Mouse (Mus musculus): Measurements from ENCODE around the gene Zfp637. TPM values are rescaled to one million over a fixed set of nuclear protein-coding genes. Genes with fewer than 3 reads are reported as not detected.

The Zfp637 gene
- total and polyA plus RNA-seq, 2 experiments, result 14.1 to 16.4 TPM

DNA sequence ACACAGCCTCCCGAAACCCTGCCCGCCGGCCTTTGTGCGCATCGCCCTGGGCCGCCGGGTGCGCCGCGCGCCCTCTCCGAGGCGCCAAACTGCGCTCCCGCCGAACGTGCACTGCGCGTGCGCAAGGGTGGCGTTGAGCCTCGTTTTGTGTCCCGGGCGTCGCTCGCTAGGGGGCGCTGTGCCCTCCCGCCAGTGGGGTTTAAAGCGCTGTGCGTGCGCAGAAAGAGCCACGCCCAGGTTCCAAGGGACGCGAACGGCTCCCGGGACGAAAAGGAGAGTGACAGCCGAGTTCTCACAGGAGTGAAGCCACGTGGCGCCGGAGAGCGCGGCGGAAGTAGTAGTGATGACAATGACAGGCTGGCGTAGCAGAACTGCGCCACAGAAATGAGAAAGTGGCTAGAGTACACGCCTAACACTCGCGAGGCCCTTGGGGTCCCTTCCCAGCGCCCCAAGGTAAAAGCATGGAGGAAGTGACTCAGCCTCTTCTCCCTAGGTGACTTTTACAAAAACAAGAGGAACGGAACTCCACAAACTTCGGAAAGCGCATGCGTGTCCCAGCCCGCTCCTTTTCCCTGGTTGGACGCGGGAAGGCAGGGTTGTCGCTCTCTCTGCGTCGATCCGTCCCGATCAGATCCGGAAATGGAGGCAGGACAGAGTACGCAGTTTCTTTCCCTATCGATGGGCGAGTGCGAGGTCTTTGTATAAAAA is 38.6 kb downstream of the Zfp637 start:
- Histone ChIP-seq H3K27ac (replicated peaks; ENCODE audit: insufficient read depth, low read depth, low read length) (peak overlapping the region; percentile 96), H3K9ac (ENCODE audit: low read depth, low read length) (peak overlapping the region; percentile 94), H3K36me3 (ENCODE audit: control insufficient read depth, insufficient read depth, low read length) (no peaks in the 10 kb centered on the region; the same call in 1 of the 2 replicates), H3K4me3 (ENCODE audit: insufficient read depth, low read depth, low read length) (peak overlapping the region; percentile 74), H3K79me2 (ENCODE audit: control insufficient read depth, insufficient read depth, low read length) (no peaks in the 10 kb centered on the region), H3K27me3 (ENCODE audit: control insufficient read depth, insufficient read depth, low read length) (no peaks in the 10 kb centered on the region), H3K4me1 (ENCODE audit: control insufficient read depth, insufficient read depth, low read length) (peaks cover 5% of the 10 kb centered on the region)
- DNase-seq (ENCODE audit: extremely low read depth, low read depth, low spot score), result peak; percentile 90
- WGBS, result under 1% methylated on average over 67 of the region's 67 CpGs
- peak; percentile 81 for TF ChIP-seq POLR2A (IDR thresholded peaks at IDR 0.05; ENCODE audit: extremely low read depth, insufficient read depth, low read length)
- peak; percentile 96 for TF ChIP-seq CTCF (IDR thresholded peaks at IDR 0.05; ENCODE audit: low read depth, low read length)

DNA sequence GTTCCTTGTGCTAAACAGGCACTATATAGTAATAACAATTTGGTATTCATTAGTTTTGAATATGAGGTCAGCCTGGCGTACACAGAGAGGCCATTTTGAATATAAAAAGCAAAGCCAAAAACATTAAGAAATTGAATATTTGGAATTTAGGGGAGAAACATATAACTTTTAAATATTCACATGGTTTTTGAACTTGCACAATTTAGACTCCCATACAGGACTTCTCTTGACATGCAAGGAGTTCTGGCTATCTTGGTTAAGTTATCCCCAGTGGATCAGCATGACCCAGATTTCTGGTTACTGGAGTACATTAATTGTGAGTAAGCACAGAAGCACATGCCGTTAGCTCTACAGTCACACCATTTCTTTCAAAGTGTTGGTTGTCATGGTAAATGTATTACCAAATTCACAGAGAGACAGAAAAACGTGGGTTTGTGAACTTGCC is 39.4 kb downstream of the Zfp637 start:
- Histone ChIP-seq H3K4me3 (ENCODE audit: insufficient read depth, low read depth, low read length) (peak overlapping the region; percentile 74), H3K27ac (replicated peaks; ENCODE audit: insufficient read depth, low read depth, low read length) (peak overlapping the region; percentile 31), H3K36me3 (ENCODE audit: control insufficient read depth, insufficient read depth, low read length) (no peaks in the 10 kb centered on the region; the same call in 1 of the 2 replicates), H3K9ac (ENCODE audit: low read depth, low read length) (peak overlapping the region; percentile 34), H3K27me3 (ENCODE audit: control insufficient read depth, insufficient read depth, low read length) (no peaks in the 10 kb centered on the region), H3K79me2 (ENCODE audit: control insufficient read depth, insufficient read depth, low read length) (no peaks in the 10 kb centered on the region), H3K4me1 (ENCODE audit: control insufficient read depth, insufficient read depth, low read length) (peaks cover 5% of the 10 kb centered on the region)
- no peak for TF ChIP-seq POLR2A (IDR thresholded peaks at IDR 0.05; ENCODE audit: extremely low read depth, insufficient read depth, low read length)
- no peak for TF ChIP-seq CTCF (IDR thresholded peaks at IDR 0.05; ENCODE audit: low read depth, low read length)
- 8% methylated on average over 3 of the region's 3 CpGs for WGBS
- DNase-seq (ENCODE audit: extremely low read depth, low read depth, low spot score), result peak; percentile 53

DNA sequence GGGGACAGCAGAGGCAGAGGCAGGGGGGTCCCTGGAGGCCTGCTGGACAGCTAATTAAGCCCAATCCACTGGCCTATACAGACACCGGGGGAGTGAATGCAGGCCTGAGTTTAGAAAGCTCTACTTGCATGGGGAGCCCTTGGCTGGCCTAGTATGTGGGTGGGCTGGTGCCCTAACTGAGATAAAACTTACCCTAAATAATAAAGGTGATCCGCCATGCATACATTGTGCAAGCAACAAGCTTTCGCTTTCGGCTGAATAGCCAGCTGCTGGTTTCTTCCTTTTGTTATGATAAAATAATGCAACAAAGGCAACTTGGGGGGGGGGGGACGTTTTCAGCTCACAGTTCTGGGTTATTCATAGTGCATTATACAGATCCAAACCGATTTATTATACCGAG is 40.2 kb downstream of the Zfp637 start:
- Histone ChIP-seq H3K27ac (replicated peaks; ENCODE audit: insufficient read depth, low read depth, low read length) (peak overlapping the region; percentile 44), H3K36me3 (ENCODE audit: control insufficient read depth, insufficient read depth, low read length) (peaks cover 2% of the 10 kb centered on the region; the same call in 1 of the 2 replicates), H3K79me2 (ENCODE audit: control insufficient read depth, insufficient read depth, low read length) (no peaks in the 10 kb centered on the region), H3K4me3 (ENCODE audit: insufficient read depth, low read depth, low read length) (no peak overlapping the region), H3K4me1 (ENCODE audit: control insufficient read depth, insufficient read depth, low read length) (peaks cover 5% of the 10 kb centered on the region), H3K9ac (ENCODE audit: low read depth, low read length) (peak overlapping the region; percentile 28; the same call in 1 of the 2 replicates), H3K27me3 (ENCODE audit: control insufficient read depth, insufficient read depth, low read length) (no peaks in the 10 kb centered on the region)
- DNase-seq (ENCODE audit: extremely low read depth, low read depth, low spot score), result no peak
- WGBS, result 83% methylated on average over 7 of the region's 7 CpGs
- TF ChIP-seq CTCF (IDR thresholded peaks at IDR 0.05; ENCODE audit: low read depth, low read length) (no peak), POLR2A (IDR thresholded peaks at IDR 0.05; ENCODE audit: extremely low read depth, insufficient read depth, low read length) (no peak)

DNA sequence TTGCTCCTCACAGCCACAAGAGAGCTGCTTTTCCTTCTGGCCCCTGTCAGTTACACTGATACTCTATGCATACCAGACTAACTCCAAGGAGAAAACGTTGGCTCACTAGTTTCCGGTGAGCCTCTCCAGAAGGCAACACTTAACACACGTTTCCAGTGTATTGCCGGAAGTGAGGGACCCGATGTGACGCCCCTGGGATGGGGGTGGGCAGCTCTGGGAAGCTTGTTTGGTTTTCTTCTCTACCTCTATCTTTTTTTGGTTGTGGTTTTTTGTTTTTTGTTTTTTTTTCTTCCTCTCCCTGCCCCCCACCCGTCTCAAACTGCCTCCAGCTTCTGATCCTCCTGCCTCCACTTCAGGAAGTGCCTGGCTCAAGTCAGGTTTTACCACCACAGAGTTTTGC is 41.0 kb downstream of the Zfp637 start:
- H3K4me3 ChIP-seq (ENCODE audit: insufficient read depth, low read depth, low read length), result no peak overlapping the region
- H3K36me3 ChIP-seq (ENCODE audit: control insufficient read depth, insufficient read depth, low read length), result peaks cover 2% of the 10 kb centered on the region; the same call in 1 of the 2 replicates
- H3K9ac ChIP-seq (ENCODE audit: low read depth, low read length), result no peak overlapping the region
- 79% methylated on average over 7 of the region's 7 CpGs for WGBS
- H3K4me1 ChIP-seq (ENCODE audit: control insufficient read depth, insufficient read depth, low read length), result peaks cover 5% of the 10 kb centered on the region
- TF ChIP-seq POLR2A (IDR thresholded peaks at IDR 0.05; ENCODE audit: extremely low read depth, insufficient read depth, low read length) (no peak), CTCF (IDR thresholded peaks at IDR 0.05; ENCODE audit: low read depth, low read length) (no peak)
- H3K27ac ChIP-seq (replicated peaks; ENCODE audit: insufficient read depth, low read depth, low read length), result no peak overlapping the region
- no peaks in the 10 kb centered on the region for H3K27me3 ChIP-seq (ENCODE audit: control insufficient read depth, insufficient read depth, low read length)
- DNase-seq (ENCODE audit: extremely low read depth, low read depth, low spot score), result no peak
- H3K79me2 ChIP-seq (ENCODE audit: control insufficient read depth, insufficient read depth, low read length), result no peaks in the 10 kb centered on the region

DNA sequence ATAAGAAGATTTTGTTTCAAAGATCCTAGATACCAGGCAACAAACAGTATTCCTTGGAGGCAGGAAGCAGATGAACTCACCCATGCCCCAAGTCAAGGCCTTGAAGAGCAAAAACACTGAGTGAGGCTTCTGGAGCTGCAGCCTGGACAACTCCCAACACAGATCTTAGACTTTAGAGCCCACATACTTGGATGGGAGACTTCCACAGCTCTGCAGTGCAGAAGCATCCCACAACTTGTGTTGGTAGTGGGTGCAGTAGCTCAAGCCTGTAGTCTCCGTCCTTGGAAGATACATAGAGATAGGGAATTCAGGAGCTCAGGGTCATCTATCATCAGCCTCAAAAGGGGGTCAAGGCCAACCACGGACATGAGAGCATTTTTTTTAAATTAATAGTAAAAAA is 45.0 kb downstream of the Zfp637 start:
- Histone ChIP-seq H3K79me2 (ENCODE audit: control insufficient read depth, insufficient read depth, low read length) (no peaks in the 10 kb centered on the region), H3K4me3 (ENCODE audit: insufficient read depth, low read depth, low read length) (no peak overlapping the region), H3K27me3 (ENCODE audit: control insufficient read depth, insufficient read depth, low read length) (no peaks in the 10 kb centered on the region), H3K9ac (ENCODE audit: low read depth, low read length) (no peak overlapping the region), H3K4me1 (ENCODE audit: control insufficient read depth, insufficient read depth, low read length) (peaks cover 4% of the 10 kb centered on the region), H3K27ac (replicated peaks; ENCODE audit: insufficient read depth, low read depth, low read length) (no peak overlapping the region), H3K36me3 (ENCODE audit: control insufficient read depth, insufficient read depth, low read length) (peaks cover 2% of the 10 kb centered on the region; the same call in 1 of the 2 replicates)
- TF ChIP-seq CTCF (IDR thresholded peaks at IDR 0.05; ENCODE audit: low read depth, low read length), result no peak
- TF ChIP-seq POLR2A (IDR thresholded peaks at IDR 0.05; ENCODE audit: extremely low read depth, insufficient read depth, low read length), result no peak
- 74% methylated on average over 2 of the region's 2 CpGs for WGBS
- no peak for DNase-seq (ENCODE audit: extremely low read depth, low read depth, low spot score)

DNA sequence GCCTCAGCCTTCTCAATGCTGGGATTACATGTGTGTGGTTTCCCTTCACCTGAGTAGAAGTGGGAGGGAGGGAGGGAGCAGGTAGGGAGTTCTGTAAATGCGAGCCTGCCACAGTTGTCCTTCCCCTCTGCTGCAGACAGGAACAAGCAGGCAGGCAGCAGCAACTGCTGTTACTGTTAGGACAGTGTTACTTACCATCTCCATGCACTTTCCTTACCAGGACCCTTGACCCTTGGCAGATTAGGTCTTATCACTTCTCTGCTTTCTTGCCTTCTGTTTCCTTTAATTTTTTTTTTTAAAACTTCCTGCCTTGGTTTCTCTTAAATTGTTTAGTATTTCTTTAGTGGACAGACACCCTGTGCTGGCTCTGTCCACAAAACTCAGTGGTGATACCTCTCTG is 47.1 kb downstream of the Zfp637 start:
- Histone ChIP-seq H3K79me2 (ENCODE audit: control insufficient read depth, insufficient read depth, low read length) (no peaks in the 10 kb centered on the region), H3K27me3 (ENCODE audit: control insufficient read depth, insufficient read depth, low read length) (no peaks in the 10 kb centered on the region), H3K4me1 (ENCODE audit: control insufficient read depth, insufficient read depth, low read length) (peaks cover 9% of the 10 kb centered on the region), H3K4me3 (ENCODE audit: insufficient read depth, low read depth, low read length) (no peak overlapping the region), H3K9ac (ENCODE audit: low read depth, low read length) (no peak overlapping the region), H3K27ac (replicated peaks; ENCODE audit: insufficient read depth, low read depth, low read length) (no peak overlapping the region), H3K36me3 (ENCODE audit: control insufficient read depth, insufficient read depth, low read length) (peaks cover 2% of the 10 kb centered on the region; the same call in 1 of the 2 replicates)
- TF ChIP-seq POLR2A (IDR thresholded peaks at IDR 0.05; ENCODE audit: extremely low read depth, insufficient read depth, low read length), result no peak
- TF ChIP-seq CTCF (IDR thresholded peaks at IDR 0.05; ENCODE audit: low read depth, low read length), result no peak
- DNase-seq (ENCODE audit: extremely low read depth, low read depth, low spot score), result no peak
- WGBS, result 75% methylated on average over 1 of the region's 1 CpGs

Data from liver, adult 2 months (tissue).